Mouse (Mus musculus) regulatory T cell (primary cell): ENCODE data around the gene Gm36864.

Experiments used
- in situ Hi-C: fragments of 300-600 bp; cut with MboI, MseI; formaldehyde crosslinking; loops from one replicate; pipeline ENCODE4 v1.15.1; 2025; ENCODE audit warnings: high pct_unique_total_duplicates

The Gm36864 gene

DNA sequence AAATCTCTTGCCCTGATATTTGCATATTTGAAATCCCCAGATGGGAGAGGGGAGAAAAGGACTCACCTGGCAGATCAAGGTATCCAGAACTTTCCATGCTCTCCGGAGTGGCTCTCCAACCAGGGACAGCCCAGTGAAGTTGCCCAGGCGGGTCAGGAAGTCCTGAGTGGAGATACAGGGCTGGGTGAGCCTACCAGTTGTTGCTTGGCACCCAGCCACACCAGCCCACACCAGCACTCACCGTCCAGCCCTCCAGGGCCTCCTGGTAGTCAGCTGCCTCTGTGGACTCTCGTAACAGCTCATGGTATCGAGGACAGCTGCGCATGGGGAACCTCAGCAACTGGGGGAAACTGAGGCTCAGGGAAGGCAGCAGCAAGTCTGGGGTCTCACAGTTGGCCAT lies 19.0 kb downstream of the Gm36864 start:
- in situ Hi-C loops: loop anchor here (10.0 kb wide), 1 partner anchor 1260 kb away; the partner anchor contains the start of gene Nucb1

DNA sequence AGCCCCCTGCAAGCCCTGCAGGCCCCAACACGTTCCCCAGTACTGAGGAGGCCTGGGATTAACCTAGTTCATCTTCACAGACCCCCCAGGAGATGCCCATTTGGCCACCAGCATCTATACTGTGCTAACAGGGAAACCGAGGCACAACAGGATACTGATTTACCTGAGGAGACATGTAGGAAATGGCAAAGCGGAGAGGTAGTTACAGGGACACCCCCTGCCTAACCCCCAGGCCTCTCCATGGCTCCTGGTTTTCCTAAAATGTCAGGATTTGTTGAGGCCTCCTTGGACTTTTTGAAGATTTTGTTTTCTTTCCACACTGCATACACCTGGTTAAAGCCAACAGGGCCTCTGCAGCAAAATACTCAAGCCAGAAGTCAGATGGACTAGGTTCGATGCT lies 21.3 kb downstream of the Gm36864 start, which contains the start of gene Acp4:
Gene Acp4, minus strand, starts transcription at position 101 of the 400 bp plus-strand sequence.
- in situ Hi-C loops: loop anchor here (10.0 kb wide), 1 partner anchor 1258 kb away; the partner anchor contains the start of gene Nucb1

DNA sequence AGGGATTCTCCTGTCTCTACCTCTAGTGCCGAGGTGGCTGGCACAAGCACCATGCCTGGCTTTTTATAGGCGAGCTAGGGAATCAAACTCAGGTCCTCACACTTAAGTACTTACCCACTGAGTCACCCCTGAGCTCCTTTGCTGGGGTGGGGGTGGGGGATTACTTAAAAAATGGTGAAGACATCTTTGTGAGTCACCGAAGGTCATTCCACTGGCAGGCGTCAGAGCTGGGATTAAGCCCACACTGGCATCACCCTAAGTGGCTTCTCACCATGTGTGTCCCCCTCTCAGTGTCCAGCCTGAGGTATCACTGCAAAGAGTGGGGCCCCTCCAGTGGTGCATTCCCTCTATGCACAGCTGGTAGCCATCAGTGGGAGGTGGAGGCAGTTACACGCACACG lies 24.4 kb downstream of the Gm36864 start:
- in situ Hi-C loops: loop anchor here (5.0 kb wide), 1 partner anchor 222 kb away; no protein-coding TSS in a partner anchor

DNA sequence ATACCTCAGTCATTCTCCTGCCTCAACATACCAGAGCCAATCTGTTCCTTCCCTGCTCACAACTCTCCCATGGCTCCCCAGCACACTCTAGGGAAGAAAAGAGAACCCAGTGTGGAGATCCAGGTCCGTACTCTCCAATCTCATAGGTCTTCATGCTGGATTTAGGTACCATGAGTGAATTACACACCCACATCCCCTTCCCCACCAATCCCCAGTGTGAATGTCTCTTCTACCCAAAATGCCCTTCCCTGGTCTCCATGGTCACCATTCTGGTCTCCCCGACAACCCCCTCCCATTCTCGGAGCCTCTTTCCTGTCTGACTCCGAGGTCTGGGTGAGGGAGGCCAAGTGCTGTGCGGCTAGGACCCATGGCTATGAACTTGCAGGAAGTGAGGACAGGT lies 25.2 kb downstream of the Gm36864 start, which contains the start of gene Gm15517:
Gene Gm15517, plus strand, starts transcription at position 301 of the 400 bp plus-strand sequence.
- in situ Hi-C loops: loop anchor here (5.0 kb wide), 1 partner anchor 221 kb away; no protein-coding TSS in a partner anchor

DNA sequence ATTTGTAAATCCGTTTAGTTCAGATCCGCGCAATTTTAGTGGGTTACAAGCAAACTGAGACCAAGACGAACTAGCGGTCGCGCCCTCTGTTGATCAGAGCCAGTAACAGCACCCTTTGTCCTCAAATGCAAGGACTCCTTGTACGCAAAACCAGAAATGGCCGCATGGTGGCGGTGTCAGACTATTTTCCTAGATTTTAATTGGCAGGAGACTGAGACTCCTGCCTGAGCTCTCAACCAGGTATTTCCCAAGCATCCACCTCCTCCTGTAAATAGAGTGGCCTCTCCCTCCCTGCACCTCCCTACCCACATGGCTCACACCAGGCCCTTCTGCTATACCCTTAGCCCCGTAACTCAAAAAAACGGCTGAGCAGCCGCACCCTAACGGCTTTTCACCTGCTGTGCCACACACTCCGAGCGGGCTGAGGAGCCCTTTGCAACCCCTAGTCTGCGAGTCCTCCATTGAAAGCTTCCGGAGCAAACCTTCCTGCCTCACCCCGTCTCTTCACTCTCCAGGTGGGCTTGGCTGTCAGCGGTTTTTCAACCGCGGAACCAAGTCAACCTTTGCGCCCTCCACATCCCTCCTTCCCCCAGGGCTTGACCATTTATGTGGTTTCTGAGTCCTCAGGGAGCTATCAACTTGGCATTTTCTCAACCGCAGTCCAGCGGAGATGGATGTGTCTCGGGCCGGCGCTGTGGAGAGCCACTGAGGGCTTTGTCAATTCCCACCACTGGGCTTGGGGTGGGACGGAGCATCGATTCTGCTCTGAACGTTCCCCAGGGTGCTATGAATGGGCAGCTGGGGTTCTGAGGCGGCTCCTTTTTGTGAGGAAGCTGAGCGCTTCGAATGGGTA lies 27.0 kb downstream of the Gm36864 start:
- in situ Hi-C loops: loop anchor here (5.0 kb wide), 1 partner anchor 219 kb away; no protein-coding TSS in a partner anchor

DNA sequence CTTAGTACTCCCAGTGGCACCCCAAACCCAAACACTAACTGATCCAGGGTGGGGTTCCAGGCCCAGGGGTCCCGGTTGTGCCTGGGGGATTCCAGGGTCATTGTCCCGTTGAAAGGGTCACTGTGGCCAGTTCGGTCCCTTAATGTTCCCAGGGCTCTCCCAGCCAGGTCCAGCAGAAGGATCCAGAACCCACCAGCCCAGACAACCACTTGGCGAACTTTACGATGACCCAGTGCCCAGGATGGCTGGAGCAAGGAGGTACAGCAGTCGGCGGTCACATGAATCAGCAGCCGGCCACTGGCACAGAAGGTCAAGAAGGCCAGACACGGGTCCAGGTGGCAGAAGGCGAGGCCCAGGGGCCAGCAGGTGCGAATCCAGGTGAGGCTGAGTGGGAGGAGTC lies 32.1 kb downstream of the Gm36864 start:
- in situ Hi-C loops: loop anchor here (5.0 kb wide), 2 partner anchors 44 to 84 kb away; partner anchors contain the start of gene Shank1

DNA sequence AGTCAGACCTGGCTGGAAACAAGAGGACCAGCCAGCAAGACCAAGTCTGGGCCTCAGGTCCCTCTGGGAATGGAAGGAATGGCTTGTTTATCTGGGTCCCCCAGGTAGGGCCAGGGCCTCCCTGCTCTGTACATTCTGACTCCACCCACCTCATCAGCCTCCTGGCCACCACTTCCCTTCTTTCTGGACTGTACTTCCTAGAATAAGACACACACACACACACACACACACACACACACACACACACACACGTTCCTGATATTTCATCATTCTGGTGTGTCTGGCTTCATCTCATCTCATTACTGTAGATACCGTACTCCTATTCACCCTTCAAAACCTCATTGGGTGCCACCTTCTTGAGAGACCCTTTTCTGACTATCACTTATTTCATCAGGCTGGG lies 33.4 kb downstream of the Gm36864 start:
- in situ Hi-C loops: loop anchor here (5.0 kb wide), 2 partner anchors 43 to 83 kb away; partner anchors contain the start of gene Shank1

DNA sequence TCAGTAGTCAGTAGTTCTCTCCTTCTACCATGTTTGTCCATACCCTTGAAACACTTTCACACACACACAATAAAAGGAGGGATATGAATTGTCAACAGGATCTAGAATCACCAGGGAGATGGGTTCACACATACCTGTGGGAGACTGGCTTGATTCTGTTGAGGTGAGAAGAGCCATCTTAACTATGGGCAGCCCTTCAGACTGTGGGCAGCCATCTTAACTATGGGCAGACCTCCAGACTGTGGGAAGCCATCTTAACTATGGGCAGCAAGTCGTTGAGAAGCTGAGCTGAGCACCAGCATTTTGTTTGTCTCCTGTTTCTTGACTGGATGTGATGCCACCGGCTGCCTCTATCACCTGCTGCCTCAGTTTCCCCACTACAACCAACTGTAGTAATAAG lies 35.3 kb downstream of the Gm36864 start:
- in situ Hi-C loops: no loop called here

DNA sequence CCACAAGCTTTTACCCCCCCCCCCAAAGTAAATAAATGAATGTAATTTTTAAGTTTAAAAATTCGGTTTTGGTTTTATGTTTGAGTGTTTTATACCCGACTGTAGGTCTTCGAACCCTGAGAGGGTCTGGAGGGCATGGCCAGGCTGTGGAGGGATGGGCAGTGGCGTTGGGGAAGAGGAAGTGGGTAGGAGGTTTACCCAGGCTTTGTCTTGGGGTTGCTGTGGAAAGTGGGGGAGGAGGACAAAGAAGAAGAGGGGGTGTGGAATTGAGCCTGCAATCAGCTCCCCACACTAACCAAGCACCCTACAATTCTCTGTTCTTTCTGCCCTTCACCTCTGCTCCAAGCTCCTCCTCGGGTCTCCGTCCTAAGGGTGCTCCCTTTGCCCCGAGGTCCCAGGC lies 36.6 kb downstream of the Gm36864 start:
- in situ Hi-C loops: no loop called here

DNA sequence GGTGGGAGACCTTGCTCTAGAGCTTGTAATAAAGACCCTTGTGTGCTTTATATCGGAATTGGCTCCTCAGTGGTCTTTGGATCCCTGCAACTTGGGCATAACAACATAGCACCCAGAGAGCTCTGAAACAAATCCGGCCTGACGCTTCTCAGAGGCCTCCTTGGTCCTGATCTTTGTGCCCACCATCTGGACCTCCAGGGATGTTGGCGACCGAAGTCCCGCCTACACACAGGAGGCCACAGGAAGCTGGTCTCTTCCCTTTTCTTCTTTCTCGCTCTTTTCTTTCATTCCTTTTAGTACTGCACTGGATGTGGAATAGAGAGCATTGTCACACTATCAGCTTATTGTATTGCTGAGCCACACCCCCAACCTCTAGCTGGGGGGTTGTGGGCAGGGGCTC lies 37.5 kb downstream of the Gm36864 start:
- in situ Hi-C loops: no loop called here

DNA sequence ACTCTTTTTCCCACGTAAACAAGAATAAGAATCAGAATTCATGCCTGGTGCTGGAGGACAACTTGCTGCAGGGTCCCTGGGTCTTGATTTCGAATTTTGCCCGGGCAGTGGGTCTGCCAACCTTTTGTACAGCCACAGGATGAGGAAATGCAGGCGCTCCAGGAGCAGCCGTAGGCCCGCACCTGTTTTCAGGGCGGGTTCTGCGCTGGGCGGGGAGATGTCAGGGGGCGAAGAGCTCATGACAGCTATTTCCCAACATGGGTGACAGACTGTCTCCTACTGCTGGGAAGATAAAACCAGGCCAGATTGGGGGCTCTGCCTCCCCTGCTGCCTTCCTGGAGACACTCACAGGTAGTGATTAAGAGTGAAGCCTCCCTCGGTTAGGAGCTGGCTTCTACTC lies 38.1 kb downstream of the Gm36864 start:
- in situ Hi-C loops: no loop called here

DNA sequence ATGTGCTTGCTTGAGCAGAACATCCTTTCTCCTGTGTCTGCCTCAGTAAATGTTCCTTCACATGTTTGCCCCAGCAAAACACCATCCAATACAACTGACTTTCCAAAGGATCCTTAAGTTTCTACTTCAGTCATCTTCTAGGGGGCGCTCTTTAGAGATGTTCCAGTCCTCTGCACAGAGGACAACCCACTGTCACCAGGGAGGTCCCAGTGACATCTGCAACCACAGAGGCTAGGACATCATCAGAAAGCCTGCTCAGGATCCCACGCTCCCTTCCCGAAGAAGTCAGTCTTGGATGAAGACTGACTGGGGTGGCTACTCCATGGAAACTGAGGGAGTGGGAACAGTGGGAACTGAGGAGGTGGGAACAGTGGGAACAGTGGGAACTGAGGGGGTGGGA lies 39.6 kb downstream of the Gm36864 start:
- in situ Hi-C loops: no loop called here

DNA sequence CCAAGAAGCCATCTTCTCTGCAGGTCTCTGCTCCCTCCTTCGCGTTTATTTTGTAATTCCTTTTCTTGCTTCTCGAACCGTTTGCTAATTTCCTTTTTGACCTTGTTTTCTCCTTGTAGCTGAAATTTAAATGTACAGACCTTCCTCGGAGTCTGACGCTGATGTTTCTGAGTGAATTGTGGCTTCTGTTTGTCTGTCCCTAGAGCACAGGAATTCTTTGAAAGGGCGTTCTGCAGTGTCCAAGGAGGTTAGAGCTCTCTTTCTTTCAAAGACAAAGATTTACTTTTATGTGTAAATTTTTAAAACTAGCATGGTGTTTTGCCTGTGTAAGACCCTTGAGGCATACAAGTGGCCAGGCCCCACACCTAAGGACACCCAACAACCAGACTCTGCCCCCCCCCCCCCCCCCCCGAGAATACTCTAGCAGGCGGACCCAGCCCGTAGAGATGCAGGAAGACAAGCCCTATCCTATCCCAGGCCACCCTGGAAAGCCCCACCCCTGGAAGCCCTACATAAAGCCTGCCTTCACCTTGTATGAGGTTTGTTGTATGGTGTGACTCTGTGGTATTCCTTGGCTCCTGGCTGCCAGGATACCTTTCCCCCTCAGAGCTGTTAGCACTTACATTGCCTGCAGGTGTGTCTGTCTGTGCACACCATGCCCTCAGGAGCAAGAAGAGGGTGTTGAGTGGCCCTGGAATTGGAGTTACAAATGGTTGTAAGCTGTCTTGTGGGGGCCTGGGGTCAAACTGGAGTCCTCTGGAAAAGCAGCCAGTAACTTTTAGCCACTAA lies 40.7 kb downstream of the Gm36864 start:
- in situ Hi-C loops: no loop called here

DNA sequence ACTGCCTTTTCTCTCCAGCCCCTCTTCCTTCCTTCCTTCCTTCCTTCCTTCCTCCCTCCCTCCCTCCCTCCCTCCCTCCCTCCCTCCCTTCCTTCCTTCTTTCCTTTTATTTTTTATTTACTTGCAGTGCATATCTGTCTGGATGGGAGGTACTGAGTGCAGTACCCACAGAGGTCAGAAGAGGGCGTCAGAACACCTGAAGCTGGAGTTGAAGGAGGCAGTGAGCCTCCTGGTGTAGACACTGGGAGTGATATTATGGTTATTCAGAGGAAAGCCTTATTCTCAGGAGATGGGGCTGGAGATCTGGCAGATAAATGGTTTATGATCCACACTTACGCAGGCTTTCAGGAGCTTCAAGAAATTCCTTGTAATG lies 41.3 kb downstream of the Gm36864 start:
- in situ Hi-C loops: no loop called here

DNA sequence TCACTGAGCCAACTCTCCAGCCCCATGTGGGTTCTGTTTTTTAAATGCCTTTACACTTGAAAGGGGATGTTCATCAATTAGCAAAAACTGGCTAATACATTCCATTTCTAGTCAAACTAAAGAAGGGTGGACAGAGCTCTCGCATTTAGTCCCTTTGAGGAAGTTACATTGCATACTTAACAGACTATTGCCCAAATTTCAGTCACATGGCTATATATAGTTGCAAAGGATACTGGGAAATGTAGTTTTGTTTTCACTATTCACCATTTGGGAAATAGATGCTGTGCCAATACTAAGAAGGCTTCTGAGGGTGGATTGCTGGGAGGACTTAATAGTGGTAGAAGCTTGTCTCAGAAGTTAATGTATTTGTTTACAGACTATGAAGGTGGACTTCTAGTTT lies 45.0 kb downstream of the Gm36864 start:
- in situ Hi-C loops: no loop called here

DNA sequence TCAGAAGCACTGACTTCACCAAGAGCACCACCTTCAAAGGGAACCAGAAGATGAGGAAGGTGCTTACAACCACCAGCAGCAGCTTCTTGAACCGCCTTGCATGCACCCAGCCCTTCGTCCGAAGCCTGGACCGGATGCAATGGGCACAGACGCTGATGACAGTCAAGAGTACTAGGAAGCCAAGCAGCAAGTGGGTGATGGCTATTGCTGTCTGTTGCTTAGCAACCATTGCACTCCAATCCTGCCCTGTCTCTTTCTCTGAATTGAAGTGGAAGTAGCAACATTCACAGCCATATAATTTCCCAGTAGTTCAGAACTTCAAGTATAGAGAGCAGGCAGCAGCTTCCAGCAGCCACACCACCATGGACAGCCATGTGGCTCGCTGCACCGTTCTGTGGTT lies 45.6 kb downstream of the Gm36864 start:
- in situ Hi-C loops: no loop called here

DNA sequence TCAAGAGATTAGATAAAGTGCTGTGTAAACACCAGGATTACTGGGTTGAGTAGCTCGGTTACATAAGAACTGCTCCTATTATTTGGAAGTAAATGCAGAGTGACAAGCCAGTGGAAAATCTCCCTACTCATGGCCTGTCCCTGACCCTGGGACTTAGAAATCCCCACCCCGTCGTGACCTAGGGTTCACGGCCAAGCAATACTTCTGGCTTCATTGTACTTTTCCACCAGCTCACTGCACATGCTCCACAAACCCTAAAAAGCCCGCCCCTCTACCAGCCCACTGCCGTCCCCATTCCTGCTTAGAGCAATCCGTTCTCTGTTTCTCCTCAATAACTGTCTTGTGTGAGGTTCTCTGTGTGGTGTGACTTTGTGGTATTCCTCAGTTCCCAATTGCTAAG lies 51.8 kb downstream of the Gm36864 start:
- in situ Hi-C loops: no loop called here

DNA sequence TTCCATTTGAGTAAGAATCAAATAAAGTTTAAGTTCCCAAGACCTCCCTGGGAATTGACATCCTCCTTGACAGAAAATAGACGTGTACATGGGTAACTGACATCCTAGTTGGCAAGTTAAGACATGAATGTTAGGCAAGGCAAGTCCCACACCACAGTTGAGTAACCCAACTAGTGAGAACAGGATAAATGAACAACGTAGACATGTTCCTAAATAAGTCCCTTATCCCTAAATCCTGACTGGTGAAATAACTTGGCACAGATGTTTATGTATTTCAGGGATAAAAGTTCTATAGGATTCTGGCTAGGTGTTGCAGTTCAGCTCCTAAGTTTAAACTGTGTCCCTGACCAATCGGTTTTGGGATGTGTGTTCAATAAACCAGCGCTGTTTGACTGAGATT lies 55.0 kb downstream of the Gm36864 start:
- in situ Hi-C loops: no loop called here

DNA sequence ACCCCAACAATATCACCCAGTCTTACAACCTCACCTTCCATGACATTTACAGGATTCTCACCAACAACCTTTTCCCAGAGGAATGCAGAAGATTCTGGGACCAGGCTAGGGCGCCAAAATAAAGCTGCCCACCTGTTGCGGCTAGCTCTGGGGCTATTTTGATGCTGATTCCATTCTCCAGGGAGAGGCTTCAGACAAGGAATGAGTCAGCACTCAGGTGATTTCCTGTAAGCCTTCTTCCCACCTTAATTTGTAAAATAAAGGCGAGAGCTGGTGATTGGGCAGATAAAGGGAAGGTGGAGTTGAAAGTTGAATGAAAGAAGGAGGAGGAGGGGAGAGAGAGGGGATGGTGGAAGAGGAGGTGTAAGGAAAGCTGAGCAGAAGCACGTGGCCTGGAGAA lies 55.4 kb downstream of the Gm36864 start:
- in situ Hi-C loops: no loop called here
